ENCODE assay signal across 10 mouse cellular contexts in genomic region chr4:149719686-149720085, GRCm38 (mm10). TPM values are rescaled to one million over a fixed set of nuclear protein-coding genes. Genes with fewer than 3 reads are reported as not detected.
DNase-seq lines count a peak whose midpoint lies in the region; ATAC-seq and TF ChIP-seq lines count a peak whose summit lies in the region.
"Had no signal": no experiment of that assay in that cellular context is flagged by ENCODE, and none has a peak within 500 bp of the region (broad histone marks: within the 10 kb centered on the region; RNA-seq: fewer than 3 reads in every experiment).

No protein-coding gene starts in this region.

- no peak overlapping the region for H3K9ac ChIP-seq in intestine, postnatal 0 days (ENCODE audit: low read depth, low read length)
- H3K9ac ChIP-seq in intestine, embryonic 15.5 days: no peak overlapping the region
- no peak overlapping the region for H3K9ac ChIP-seq in MEL (ENCODE audit: control insufficient read depth, low read depth, low read length, poor library complexity, severe bottlenecking)
- H3K9ac ChIP-seq: embryonic facial prominence, embryonic 13.5 days; limb, embryonic 12.5 days had no signal

- TF ChIP-seq CTCF in intestine, postnatal 0 days (IDR thresholded peaks at IDR 0.05; ENCODE audit: low read depth): peak; percentile 72
- TF ChIP-seq CTCF in MEL (IDR thresholded peaks at IDR 0.05 in 2 of 3, conservative IDR thresholded peaks at IDR 0.05 in 1 of 3; ENCODE audit: control insufficient read depth in 1 of 3, insufficient read depth in 1 of 3, low read depth in 2 of 3, low read length in 3 of 3, poor library complexity in 1 of 3, severe bottlenecking in 1 of 3): peak; percentile 62 to 80 (median 64)

- 72% methylated on average over 6 of the region's 6 CpGs for WGBS in intestine, postnatal 0 days
- WGBS in intestine, embryonic 15.5 days: 85% methylated on average over 6 of the region's 6 CpGs

- H3K9me3 ChIP-seq in intestine, postnatal 0 days (ENCODE audit: control insufficient read depth): no peaks in the 10 kb centered on the region
- H3K9me3 ChIP-seq in intestine, embryonic 15.5 days: no peaks in the 10 kb centered on the region
- H3K9me3 ChIP-seq in MEL (replicated peaks; ENCODE audit: insufficient read depth, low read length): no peaks in the 10 kb centered on the region
- H3K9me3 ChIP-seq: embryonic facial prominence, embryonic 13.5 days; limb, embryonic 12.5 days had no signal

- no peak for TF ChIP-seq POLR2A in MEL (IDR thresholded peaks at IDR 0.05; ENCODE audit: control insufficient read depth in 1 of 2, insufficient read depth in 1 of 2, low read depth in 1 of 2, low read length in 2 of 2, poor library complexity in 1 of 2)

- no peaks in the 10 kb centered on the region for H3K79me2 ChIP-seq in MEL (ENCODE audit: control insufficient read depth, insufficient read depth, low read length, poor library complexity)

- peak; percentile 14 for TF ChIP-seq RAD21 in MEL (IDR thresholded peaks at IDR 0.05; ENCODE audit: low read depth, low read length)

- TF ChIP-seq EP300 in MEL (IDR thresholded peaks at IDR 0.05; ENCODE audit: low read depth in 1 of 2, low read length in 2 of 2): no peak

- H3K27me3 ChIP-seq in intestine, postnatal 0 days (replicated peaks; ENCODE audit: control insufficient read depth, insufficient read depth, low read length): no peaks in the 10 kb centered on the region
- no peaks in the 10 kb centered on the region for H3K27me3 ChIP-seq in intestine, embryonic 15.5 days (replicated peaks)
- no peaks in the 10 kb centered on the region for H3K27me3 ChIP-seq in MEL (ENCODE audit: control insufficient read depth in 1 of 2, insufficient read depth in 2 of 2, low read length in 2 of 2)
- H3K27me3 ChIP-seq: embryonic facial prominence, embryonic 13.5 days; limb, embryonic 12.5 days had no signal

- DNase-seq in A20 (ENCODE audit: low read depth, low spot score) (peak; percentile 60), MEL (ENCODE audit: low read depth, low spot score) (peak; percentile 69), MN1 (ENCODE audit: low spot score) (no peak), adipocyte (ENCODE audit: low spot score) (no peak)
- peak; percentile 34 to 75 for DNase-seq in kidney, postnatal 36 days
- no peak for DNase-seq in gastrocnemius, postnatal 25 days

- H3K27ac ChIP-seq in intestine, postnatal 0 days (ENCODE audit: low read depth, low read length): no peak overlapping the region
- H3K27ac ChIP-seq in intestine, embryonic 15.5 days: no peak overlapping the region
- no peak overlapping the region for H3K27ac ChIP-seq in MEL (ENCODE audit: control insufficient read depth, low read depth, low read length)
- H3K27ac ChIP-seq: embryonic facial prominence, embryonic 13.5 days; limb, embryonic 12.5 days had no signal

- ATAC-seq in intestine, postnatal 0 days: no peak
- ATAC-seq in intestine, embryonic 15.5 days: no peak

- H3K36me3 ChIP-seq in intestine, postnatal 0 days (ENCODE audit: control insufficient read depth, insufficient read depth): peaks cover 73% of the 10 kb centered on the region
- peaks cover 55% of the 10 kb centered on the region for H3K36me3 ChIP-seq in intestine, embryonic 15.5 days
- H3K36me3 ChIP-seq in MEL (ENCODE audit: control insufficient read depth in 1 of 2, insufficient read depth in 2 of 2, low read length in 2 of 2): peaks cover 0 to 4% of the 10 kb centered on the region in 2 experiments; a peak in 1 of 4 replicates

- H3K4me3 ChIP-seq in intestine, postnatal 0 days (ENCODE audit: low read depth, low read length): no peak overlapping the region
- H3K4me3 ChIP-seq in intestine, embryonic 15.5 days (replicated peaks): no peak overlapping the region
- H3K4me3 ChIP-seq in MEL (ENCODE audit: control insufficient read depth in 1 of 2, insufficient read depth in 1 of 2, low read depth in 2 of 2, low read length in 2 of 2): no peak overlapping the region
- H3K4me3 ChIP-seq: embryonic facial prominence, embryonic 13.5 days; limb, embryonic 12.5 days had no signal

- no peaks in the 10 kb centered on the region for H3K4me1 ChIP-seq in intestine, postnatal 0 days (replicated peaks; ENCODE audit: control insufficient read depth, insufficient read depth, low read length)
- no peaks in the 10 kb centered on the region for H3K4me1 ChIP-seq in intestine, embryonic 15.5 days (replicated peaks)
- no peaks in the 10 kb centered on the region for H3K4me1 ChIP-seq in MEL (ENCODE audit: control insufficient read depth in 1 of 2, insufficient read depth in 2 of 2, low read length in 2 of 2)
- H3K4me1 ChIP-seq: limb, embryonic 12.5 days had no signal

- H3K4me2 ChIP-seq in intestine, postnatal 0 days (replicated peaks; ENCODE audit: low read depth): no peak overlapping the region
- H3K4me2 ChIP-seq in intestine, embryonic 15.5 days (replicated peaks): no peak overlapping the region
- H3K4me2 ChIP-seq: embryonic facial prominence, embryonic 13.5 days; limb, embryonic 12.5 days had no signal

TF ChIP-seq in MEL, 35 proteins besides CTCF, POLR2A, EP300 and RAD21:
- no peak for TF ChIP-seq ZC3H11A (IDR thresholded peaks at IDR 0.05; ENCODE audit: low read depth, low read length)
- no peak for TF ChIP-seq ETS1 (IDR thresholded peaks at IDR 0.05; ENCODE audit: low read depth, low read length)
- TF ChIP-seq MYB (IDR thresholded peaks at IDR 0.05; ENCODE audit: low read depth, low read length): no peak
- no peak for TF ChIP-seq ZNF384 (IDR thresholded peaks at IDR 0.05; ENCODE audit: low read depth, low read length)
- no peak for TF ChIP-seq MXI1 (IDR thresholded peaks at IDR 0.05; ENCODE audit: low read depth, low read length)
- TF ChIP-seq SMC3 (IDR thresholded peaks at IDR 0.05; ENCODE audit: low read depth, low read length): peak; percentile 54
- TF ChIP-seq CHD2 (IDR thresholded peaks at IDR 0.05; ENCODE audit: low read length): no peak

RNA-seq across cellular contexts. Expression of gene Pik3cd, which starts 17.3 kb away (rescaled TPM):
- 2.5 TPM in 2 replicates for polyA plus RNA-seq in intestine, postnatal 0 days (2015; fragmentation: Nextera tagmentation; extraction: Ambion mirVana)
- polyA plus RNA-seq in intestine, embryonic 15.5 days (2015; fragmentation: Nextera tagmentation; extraction: Ambion mirVana): 4.6 and 4.8 TPM in 2 replicates
- total RNA-seq in MEL (2012; rRNA removed): 45.7 and 45.9 TPM in 2 replicates
- 100 to 1,000 TPM in 1 of 2 experiments, 10 to 100 TPM in 1; 49.8 to 152 TPM for polyA plus RNA-seq in MEL (2012; ENCODE audit: insufficient read depth in 1 of 2, insufficient read length in 2 of 2, low read depth in 1 of 2, low replicate concordance in 2 of 2, missing spikeins in 1 of 2)
- total RNA-seq in gastrocnemius, postnatal 25 days (2021): 1 to 10 TPM; 8.1 to 9.8 TPM

RNA-seq across cellular contexts. Expression of gene Tmem201, which starts 18.2 kb away (rescaled TPM):
- polyA plus RNA-seq in intestine, postnatal 0 days (2015; fragmentation: Nextera tagmentation; extraction: Ambion mirVana): 8.7 and 9.6 TPM in 2 replicates
- 23.3 and 24.7 TPM in 2 replicates for polyA plus RNA-seq in intestine, embryonic 15.5 days (2015; fragmentation: Nextera tagmentation; extraction: Ambion mirVana)
- 28.3 and 31.5 TPM in 2 replicates for total RNA-seq in MEL (2012; rRNA removed)
- 10 to 100 TPM in 1 of 2 experiments, not detected in 1; 60.6 TPM for polyA plus RNA-seq in MEL (2012; ENCODE audit: insufficient read depth in 1 of 2, insufficient read length in 2 of 2, low read depth in 1 of 2, low replicate concordance in 2 of 2, missing spikeins in 1 of 2)
- total RNA-seq in gastrocnemius, postnatal 25 days (2021): 10 to 100 TPM; 36.2 to 38.1 TPM

RNA-seq across cellular contexts. Expression of gene Slc25a33, which starts 54.4 kb away (rescaled TPM):
- 8.3 and 8.4 TPM in 2 replicates for polyA plus RNA-seq in intestine, postnatal 0 days (2015; fragmentation: Nextera tagmentation; extraction: Ambion mirVana)
- polyA plus RNA-seq in intestine, embryonic 15.5 days (2015; fragmentation: Nextera tagmentation; extraction: Ambion mirVana): 9.5 and 10.3 TPM in 2 replicates
- total RNA-seq in MEL (2012; rRNA removed): 20.6 and 21.4 TPM in 2 replicates
- 100 to 1,000 TPM in 1 of 2 experiments, 10 to 100 TPM in 1; 24.8 to 103 TPM for polyA plus RNA-seq in MEL (2012; ENCODE audit: insufficient read depth in 1 of 2, insufficient read length in 2 of 2, low read depth in 1 of 2, low replicate concordance in 2 of 2, missing spikeins in 1 of 2)
- 10 to 100 TPM; 10.4 TPM for total RNA-seq in gastrocnemius, postnatal 25 days (2021)

Comparison
In these comparisons a context has a peak if more than half of its experiments do, and no peak if none do; other contexts are left out.
1. DNase-seq: peak in A20 (single experiment), MEL (single experiment) and kidney, postnatal 36 days (2 of 2); none in MN1 (single experiment), gastrocnemius, postnatal 25 days (single experiment) and adipocyte (single experiment).